Mouse (Mus musculus) CH12.LX (cell line): ENCODE measurements around the gene Efna4. TPM values are rescaled to one million over a fixed set of nuclear protein-coding genes. Genes with fewer than 3 reads are reported as not detected.
A peak's percentile ranks its signal among the peaks of the same experiment; 100 is the strongest.

Experiments used
- DNase-seq: peaks from one replicate; pipeline ENCODE4 v3.0.0-alpha.2; 2013; ENCODE audit errors: extremely low read depth
- H3K27ac ChIP-seq: 2 replicates; pipeline ENCODE4 v1.5.1; 2012; ENCODE audit warnings: low read depth, mild to moderate bottlenecking, control low read depth, moderate library complexity; ENCODE audit not compliant: insufficient read depth
- H3K27me3 ChIP-seq: replicated peaks from 2 replicates; pipeline ENCODE3; 2012; ENCODE audit warnings: inconsistent platforms
- H3K36me3 ChIP-seq, 2 experiments: replicated peaks in 1 of 2; 2 replicates each; pipeline versions ENCODE3 to v1.6.1; 2012; ENCODE audit warnings: inconsistent platforms in 1 of 2, low read length in 1 of 2, mild to moderate bottlenecking in 1 of 2, mixed read lengths in 1 of 2, moderate library complexity in 1 of 2; ENCODE audit not compliant: control insufficient read depth in 1 of 2, insufficient read depth in 1 of 2
- H3K4me1 ChIP-seq, 2 experiments: 2 replicates each; pipeline ENCODE4 v1.6.1; 2012; ENCODE audit warnings: inconsistent platforms in 1 of 2, moderate library complexity in 1 of 2; ENCODE audit not compliant: insufficient read depth in 2 of 2, control insufficient read depth in 1 of 2
- H3K4me2 ChIP-seq: 2 replicates; pipeline ENCODE4 v1.6.1; 2012; ENCODE audit warnings: low read depth, mild to moderate bottlenecking, control low read depth; ENCODE audit not compliant: poor library complexity, insufficient read depth, severe bottlenecking
- H3K4me3 ChIP-seq, 3 experiments: fragments of 150-350 bp in 1 of 3; sonication (generic) in 1 of 3; replicated peaks in 1 of 3; 2 replicates each; pipeline versions ENCODE3 to v1.5.1; 2011 to 2012; ENCODE audit warnings: low read depth in 2 of 3, low read length in 2 of 3, mild to moderate bottlenecking in 2 of 3, moderate library complexity in 2 of 3, control low read depth in 1 of 3, improper control_type of control experiment in 1 of 3, inconsistent platforms in 1 of 3, mixed read lengths in 1 of 3; ENCODE audit not compliant: poor library complexity in 1 of 3
- H3K79me2 ChIP-seq: replicated peaks from 2 replicates; pipeline ENCODE4 v1.6.1; 2012; ENCODE audit warnings: mild to moderate bottlenecking, moderate library complexity; ENCODE audit not compliant: control insufficient read depth, poor library complexity, insufficient read depth, severe bottlenecking; ENCODE audit errors: extremely low read depth
- H3K9ac ChIP-seq: 2 replicates; pipeline ENCODE4 v1.6.1; 2012; ENCODE audit warnings: low read depth, mild to moderate bottlenecking, control low read depth, moderate library complexity; ENCODE audit not compliant: insufficient read depth
- H3K9me3 ChIP-seq: replicated peaks from 2 replicates; pipeline ENCODE3; 2012; ENCODE audit warnings: low read length, inconsistent platforms, mixed read lengths
- BHLHE40 ChIP-seq: IDR thresholded peaks from 2 replicates; pipeline ENCODE4 v1.6.1; 2011; ENCODE audit warnings: mild to moderate bottlenecking, low read depth, low read length, improper control_type of control experiment
- CHD2 ChIP-seq: IDR thresholded peaks from 2 replicates; pipeline ENCODE4 v1.6.1; 2011; ENCODE audit warnings: low read length, improper control_type of control experiment
- CTCF ChIP-seq, 2 experiments: IDR thresholded peaks in 1 of 2; conservative IDR thresholded peaks in 1 of 2; 2 replicates each; pipeline ENCODE4 v1.5.1; 2011 to 2012; ENCODE audit warnings: low read depth in 2 of 2, low read length in 2 of 2, improper control_type of control experiment in 1 of 2, inconsistent platforms in 1 of 2, mild to moderate bottlenecking in 1 of 2, moderate library complexity in 1 of 2
- E2F4 ChIP-seq: IDR thresholded peaks from 2 replicates; pipeline ENCODE4 v1.6.1; 2011; ENCODE audit warnings: low read depth, low read length, improper control_type of control experiment; ENCODE audit not compliant: insufficient replicate concordance
- ELF1 ChIP-seq: IDR thresholded peaks from 2 replicates; pipeline ENCODE4 v1.6.1; 2014; ENCODE audit warnings: low read depth, mild to moderate bottlenecking, inconsistent platforms, low read length, improper control_type of control experiment
- EP300 ChIP-seq: IDR thresholded peaks from 2 replicates; pipeline ENCODE4 v1.6.1; 2011; ENCODE audit warnings: low read length, improper control_type of control experiment
- ETS1 ChIP-seq: conservative IDR thresholded peaks from 2 replicates; pipeline ENCODE4 v1.6.1; 2012; ENCODE audit warnings: low read depth, mild to moderate bottlenecking, inconsistent platforms, low read length, improper control_type of control experiment, moderate library complexity
- GABPA ChIP-seq: IDR thresholded peaks from 2 replicates; pipeline ENCODE4 v1.6.1; 2012; ENCODE audit warnings: low read depth, low read length, improper control_type of control experiment, inconsistent platforms; ENCODE audit not compliant: insufficient replicate concordance
- HCFC1 ChIP-seq: IDR thresholded peaks from 2 replicates; pipeline ENCODE4 v1.6.1; 2012; ENCODE audit warnings: low read depth, mild to moderate bottlenecking, inconsistent platforms, low read length, improper control_type of control experiment
- JUN ChIP-seq: IDR thresholded peaks from 2 replicates; pipeline ENCODE4 v1.6.1; 2011; ENCODE audit warnings: low read depth, mild to moderate bottlenecking, low read length, improper control_type of control experiment, moderate library complexity; ENCODE audit not compliant: insufficient read depth
- JUND ChIP-seq: conservative IDR thresholded peaks from 2 replicates; pipeline ENCODE4 v1.6.1; 2011; ENCODE audit warnings: low read depth, low read length, improper control_type of control experiment
- KAT2A ChIP-seq: IDR thresholded peaks from 2 replicates; pipeline ENCODE4 v1.6.1; 2012; ENCODE audit warnings: low read length, improper control_type of control experiment, inconsistent platforms; ENCODE audit not compliant: insufficient replicate concordance
- MXI1 ChIP-seq: IDR thresholded peaks from 2 replicates; pipeline ENCODE4 v1.6.1; 2011; ENCODE audit warnings: mild to moderate bottlenecking, low read depth, low read length, improper control_type of control experiment
- MYC ChIP-seq: IDR thresholded peaks from 2 replicates; pipeline ENCODE4 v1.6.1; 2011; ENCODE audit warnings: low read depth, mild to moderate bottlenecking, improper control_type of control experiment, low read length
- NELFE ChIP-seq: IDR thresholded peaks from 2 replicates; pipeline ENCODE4 v1.6.1; 2011; ENCODE audit warnings: low read depth, low read length, improper control_type of control experiment
- NRF1 ChIP-seq: IDR thresholded peaks from 2 replicates; pipeline ENCODE4 v1.6.1; 2014; ENCODE audit warnings: low read depth, mild to moderate bottlenecking, inconsistent platforms, low read length, improper control_type of control experiment, moderate library complexity
- PAX5 ChIP-seq: IDR thresholded peaks from 2 replicates; pipeline ENCODE4 v1.6.1; 2012; ENCODE audit warnings: low read length, inconsistent platforms, mixed read lengths
- POLR2A ChIP-seq: IDR thresholded peaks from 2 replicates; pipeline ENCODE4 v1.6.1; 2011; ENCODE audit warnings: low read depth, mild to moderate bottlenecking, improper control_type of control experiment, low read length
- POLR2AphosphoS2 ChIP-seq: IDR thresholded peaks from 2 replicates; pipeline ENCODE4 v1.6.1; 2011; ENCODE audit warnings: low read depth, low read length, improper control_type of control experiment
- RAD21 ChIP-seq: IDR thresholded peaks from 2 replicates; pipeline ENCODE4 v1.6.1; 2011; ENCODE audit warnings: low read depth, mild to moderate bottlenecking, low read length, improper control_type of control experiment, moderate library complexity
- RCOR1 ChIP-seq: conservative IDR thresholded peaks from 2 replicates; pipeline ENCODE4 v1.6.1; 2012; ENCODE audit warnings: low read depth, mild to moderate bottlenecking, inconsistent platforms, low read length, improper control_type of control experiment
- SIN3A ChIP-seq: IDR thresholded peaks from 2 replicates; pipeline ENCODE4 v1.6.1; 2012; ENCODE audit warnings: low read length, improper control_type of control experiment, inconsistent platforms
- SMC3 ChIP-seq: IDR thresholded peaks from 2 replicates; pipeline ENCODE4 v1.6.1; 2011; ENCODE audit warnings: low read depth, low read length, improper control_type of control experiment
- TBP ChIP-seq: conservative IDR thresholded peaks from 2 replicates; pipeline ENCODE4 v1.6.1; 2011; ENCODE audit warnings: low read depth, low read length, improper control_type of control experiment
- TCF12 ChIP-seq: IDR thresholded peaks from 2 replicates; pipeline ENCODE4 v1.6.1; 2014; ENCODE audit warnings: low read depth, mild to moderate bottlenecking, inconsistent platforms, low read length, improper control_type of control experiment
- UBTF ChIP-seq: IDR thresholded peaks from 2 replicates; pipeline ENCODE4 v1.6.1; 2012; ENCODE audit warnings: low read depth, mild to moderate bottlenecking, inconsistent platforms, low read length, improper control_type of control experiment, moderate library complexity
- USF1 ChIP-seq: IDR thresholded peaks from 2 replicates; pipeline ENCODE4 v1.6.1; 2014; ENCODE audit warnings: low read depth, mild to moderate bottlenecking, inconsistent platforms, low read length, improper control_type of control experiment
- USF2 ChIP-seq: conservative IDR thresholded peaks from 2 replicates; pipeline ENCODE4 v1.6.1; 2011; ENCODE audit warnings: low read depth, low read length, improper control_type of control experiment
- ZC3H11A ChIP-seq: IDR thresholded peaks from 2 replicates; pipeline ENCODE4 v1.6.1; 2012; ENCODE audit warnings: low read depth, mild to moderate bottlenecking, inconsistent platforms, low read length, improper control_type of control experiment
- ZNF384 ChIP-seq: IDR thresholded peaks from 2 replicates; pipeline ENCODE4 v1.6.1; 2012; ENCODE audit warnings: low read depth, low read length, improper control_type of control experiment, inconsistent platforms
- dilution Hi-C: fragments of 300-500 bp; cut with MboI; formaldehyde crosslinking; loops from 2 replicates; pipeline ENCODE4 v1.14.3; 2020; ENCODE audit warnings: low sequenced_read_pairs; ENCODE audit not compliant: extremely low pct_unique_long_range_greater_than_20kb, extremely low pct_ligation_motif_present
- in situ Hi-C: fragments of 300-500 bp; cut with MboI; formaldehyde crosslinking; loops from 3 replicates; pipeline ENCODE4 v1.14.3; 2019; ENCODE audit warnings: low sequenced_read_pairs, low pct_ligation_motif_present, low pct_unique_long_range_greater_than_20kb, mixed read lengths
- polyA plus RNA-seq: library from polyadenylated mRNA; unstranded; fragments of >175 nt; gene quantifications from 2 replicates; pipeline ENCODE4 v1.2.1, GENCODE M21; 2012; ENCODE audit warnings: low read depth; ENCODE audit not compliant: insufficient read length
- total RNA-seq, 2 experiments: library from RNA; depleted of rRNA; stranded (reverse); fragments of 300-350 nt in 1 of 2; fragments of >200 nt in 1 of 2; gene quantifications; 2 replicates each; pipeline ENCODE4 v1.2.3; 2012 to 2014

The Efna4 gene
- total and polyA plus RNA-seq, 3 experiments = 1.1 to 2.6 (median 1.1) TPM

DNA sequence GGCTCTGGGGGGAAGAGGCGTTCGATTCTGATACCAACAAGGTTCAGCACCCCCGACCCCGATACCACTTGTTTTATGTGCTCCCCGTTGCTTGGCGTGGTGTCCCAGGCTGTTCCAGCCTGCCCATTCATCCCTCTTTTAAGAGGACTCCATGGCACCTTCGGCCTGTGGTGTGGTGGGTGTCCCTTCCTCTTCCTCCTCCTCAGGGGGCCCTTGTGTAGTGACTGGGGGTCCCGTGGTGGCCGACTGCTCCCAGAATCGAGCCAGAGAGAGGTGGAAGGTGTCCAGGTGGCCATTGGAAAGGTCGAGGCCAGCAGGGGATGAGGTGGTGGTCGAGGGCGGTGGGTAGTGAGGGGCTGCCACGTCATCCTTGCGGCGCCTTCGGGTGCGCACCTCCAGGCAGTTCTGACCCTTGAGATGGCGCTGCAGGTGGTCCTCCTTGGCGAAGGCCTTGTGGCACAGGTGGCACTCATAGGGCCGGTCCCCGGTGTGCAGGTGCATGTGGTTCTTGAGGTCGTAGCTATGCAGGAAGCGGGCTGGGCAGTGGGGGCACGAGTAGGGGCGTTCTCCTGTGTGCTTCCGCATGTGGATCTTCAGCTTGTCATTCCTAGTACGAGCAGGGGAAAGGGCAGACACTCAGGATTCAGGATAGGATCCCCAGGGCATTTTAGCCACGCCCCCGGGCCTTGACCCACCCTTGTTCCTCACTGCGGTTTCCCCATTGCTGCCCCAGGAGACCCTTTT lies 41.7 kb upstream of the Efna4 start:
- in situ Hi-C loops (no loop called here), dilution Hi-C loops (no loop called here)
- Histone ChIP-seq H3K36me3 (peaks cover 49 to 82% of the 10 kb centered on the region in 2 experiments), H3K9ac (no peak overlapping the region), H3K27me3 (no peaks in the 10 kb centered on the region), H3K27ac (peak overlapping the region; percentile 19; the same call in 1 of the 2 replicates), H3K4me1 (peaks cover 29 to 74% of the 10 kb centered on the region in 2 experiments), H3K4me3 (peak overlapping the region in 1 of 3 experiments; percentile 0), H3K4me2 (no peak overlapping the region), H3K79me2 (peaks cover 22% of the 10 kb centered on the region), H3K9me3 (no peaks in the 10 kb centered on the region)
- DNase-seq = no peak
- TF ChIP-seq HCFC1 (no peak), TCF12 (peak; percentile 32; the same call in 1 of the 2 replicates)

DNA sequence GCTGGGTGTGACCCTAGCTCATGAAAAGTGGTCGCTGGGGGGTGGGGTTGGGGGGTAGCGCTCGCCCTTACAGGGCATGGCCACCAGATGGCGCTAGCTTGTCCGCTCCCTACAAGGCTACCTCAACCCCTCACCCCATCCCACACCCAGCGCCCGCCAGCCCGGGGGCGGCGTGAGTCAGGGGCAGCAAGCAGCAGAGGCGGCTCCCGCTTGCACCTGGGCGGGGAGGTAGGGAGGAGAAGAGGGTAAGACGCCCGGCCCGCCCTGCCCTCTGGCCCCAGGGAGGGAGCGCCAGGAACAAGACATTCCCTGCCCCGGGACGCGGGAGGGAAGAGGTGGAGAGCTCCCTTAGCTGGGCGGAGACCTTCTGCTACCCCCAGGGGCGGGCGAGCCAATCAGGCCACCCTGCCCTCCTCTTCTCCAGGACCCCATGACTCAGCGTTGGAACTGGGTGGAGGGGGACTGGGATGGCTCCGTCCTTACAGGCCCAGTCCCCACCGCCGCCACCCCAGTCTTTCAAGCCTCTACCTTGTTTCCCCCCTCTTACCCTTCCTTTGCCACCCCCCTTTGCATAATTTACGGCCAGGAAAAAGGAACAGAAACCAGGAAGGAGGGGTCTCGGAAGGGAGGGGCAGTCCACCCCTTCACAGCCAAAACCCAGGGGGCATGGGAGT lies 40.7 kb upstream of the Efna4 start:
- H3K27ac ChIP-seq = peak overlapping the region; percentile 74
- peak overlapping the region; percentile 32; the same call in 1 of the 2 replicates for H3K9ac ChIP-seq
- peaks cover 41 to 71% of the 10 kb centered on the region in 2 experiments for H3K36me3 ChIP-seq
- H3K79me2 ChIP-seq = peaks cover 12% of the 10 kb centered on the region
- H3K4me1 ChIP-seq = peaks cover 19 to 68% of the 10 kb centered on the region in 2 experiments
- H3K9me3 ChIP-seq = no peaks in the 10 kb centered on the region
- peak overlapping the region in 2 of 3 experiments; percentile 29 to 40 for H3K4me3 ChIP-seq
- in situ Hi-C loops = no loop called here
- no peaks in the 10 kb centered on the region for H3K27me3 ChIP-seq
- dilution Hi-C loops = no loop called here
- peak; percentile 72 for DNase-seq
- H3K4me2 ChIP-seq = peak overlapping the region; percentile 65
- TF ChIP-seq ELF1 (peak; percentile 71), SIN3A (0 out of 2 replicates have a peak, but pooled peaks have one; percentile 33), CHD2 (peak; percentile 71), ZNF384 (no peak), POLR2A (peak; percentile 43), NRF1 (no peak), JUN (no peak), PAX5 (no peak), GABPA (no peak), MXI1 (no peak; the same call in 1 of the 2 replicates), RAD21 (peak; percentile 68), BHLHE40 (no peak; the same call in 1 of the 2 replicates), MYC (no peak), KAT2A (no peak), TCF12 (peak; percentile 40; the same call in 1 of the 2 replicates), E2F4 (no peak), ETS1 (peak; percentile 48), TBP (no peak), CTCF (conservative IDR thresholded peaks at IDR 0.05 in 1 of 2, IDR thresholded peaks at IDR 0.05 in 1 of 2; ENCODE audit: low read depth in 2 of 2, low read length in 2 of 2) (peak; percentile 65 to 85; a peak in 3 of 4 replicates), HCFC1 (no peak), USF1 (no peak), USF2 (no peak), JUND (no peak), NELFE (peak; percentile 62; the same call in 1 of the 2 replicates), SMC3 (peak; percentile 88), UBTF (peak; percentile 58; the same call in 1 of the 2 replicates), POLR2AphosphoS2 (no peak), ZC3H11A (0 out of 2 replicates have a peak, but pooled peaks have one; percentile 8), RCOR1 (peak; percentile 72; the same call in 1 of the 2 replicates), EP300 (peak; percentile 84)
